Mouse (Mus musculus) thymus, postnatal 10 days (tissue): ENCODE measurements at regions not wholly inside any gene's neighbourhood (a gene's known extent, or its start where the extent isn't known, plus 50 kb on each side); places are given as distances from the start of the nearest gene placed in this dataset.

Source experiments
- DNase-seq, 2 experiments: peaks; one replicate each; pipeline ENCODE4 v3.0.0; 2021; ENCODE audit warnings: low spot score in 2 of 2

DNA sequence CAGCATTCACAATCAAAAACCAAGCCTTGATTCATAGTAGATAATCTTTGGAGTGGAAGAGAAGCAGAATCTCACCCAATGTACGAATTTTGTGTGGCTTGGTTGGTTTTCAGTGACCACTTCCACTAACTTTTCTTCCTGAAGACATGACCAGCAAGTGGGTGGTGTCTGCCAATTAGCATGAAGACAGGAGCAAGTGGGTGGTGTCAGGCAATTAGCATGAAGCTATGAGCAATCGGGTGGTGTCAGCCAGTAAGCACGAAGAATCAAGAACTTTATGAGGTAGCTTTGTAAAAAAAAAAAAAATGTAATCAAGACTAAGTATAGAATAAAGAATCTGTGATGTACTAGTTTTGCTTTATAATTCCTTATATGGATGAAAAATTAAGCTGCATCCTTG, 2319.2 kb upstream of the Gm7489 start:
- no peak for DNase-seq

DNA sequence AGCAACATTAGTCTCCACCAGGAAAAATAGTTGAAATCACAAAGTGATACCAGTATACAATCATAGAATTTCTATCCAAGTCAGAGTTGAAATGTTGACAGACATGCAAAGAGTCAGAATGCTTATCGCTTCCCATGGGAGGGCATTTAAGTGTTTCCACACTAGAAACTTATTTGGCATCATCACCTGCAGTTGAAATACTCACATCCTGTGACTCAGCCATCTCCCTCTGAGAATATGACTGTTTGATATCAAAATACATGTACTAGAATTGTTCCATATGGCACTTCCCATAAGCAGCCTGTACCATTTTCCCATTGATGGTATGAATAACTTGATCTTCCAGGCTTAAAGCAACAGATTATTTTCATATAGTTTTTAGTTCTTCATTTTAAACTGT, 2314.1 kb upstream of the Gm7489 start:
- DNase-seq: no peak

DNA sequence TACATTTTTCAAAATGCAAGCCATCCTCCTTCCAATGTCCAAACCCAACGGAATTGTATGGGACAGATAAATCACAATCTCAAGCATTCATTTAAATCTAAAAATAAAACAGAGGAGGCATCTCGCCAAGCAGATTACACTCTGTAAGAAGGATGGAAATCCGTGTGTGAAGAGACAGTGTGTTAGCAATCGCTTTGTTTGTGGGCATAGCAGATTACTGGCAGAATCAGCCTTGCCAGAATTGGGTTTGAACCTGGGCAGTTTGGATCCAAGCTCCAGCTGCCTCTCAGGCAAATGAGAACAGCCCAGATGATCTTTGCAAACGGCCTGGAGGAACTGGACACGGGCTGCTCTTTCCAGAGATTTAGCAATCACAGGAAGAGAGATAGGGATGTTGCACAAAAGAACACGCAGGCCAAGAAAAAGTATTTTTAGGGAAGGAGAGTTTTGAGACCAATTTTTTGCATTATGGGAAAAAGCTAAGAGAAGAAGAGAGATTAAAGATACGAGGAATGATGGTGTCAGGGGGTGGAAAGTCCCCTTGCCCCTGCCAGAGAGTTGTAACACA, 2310.1 kb upstream of the Gm7489 start:
- no peak for DNase-seq

DNA sequence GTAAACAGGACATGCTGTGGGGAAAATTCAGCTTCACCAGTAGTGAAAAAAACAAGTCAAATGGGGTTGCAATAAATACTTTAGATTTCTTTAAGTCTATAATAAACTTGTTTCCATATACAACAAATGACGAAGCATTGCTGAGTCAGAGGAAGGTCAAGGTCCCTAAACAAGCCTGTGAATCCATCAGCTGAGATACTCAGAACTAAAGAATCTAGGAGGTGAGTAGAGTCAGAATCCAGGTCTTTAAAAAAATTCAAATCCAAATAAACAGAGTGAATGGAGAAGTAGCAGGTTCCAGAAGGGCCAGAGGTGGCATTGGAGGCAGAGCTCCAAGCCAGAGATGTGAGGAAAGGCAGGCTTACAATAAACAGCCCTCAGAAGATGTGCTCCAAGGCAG, 2301.1 kb upstream of the Gm7489 start:
- no peak for DNase-seq

DNA sequence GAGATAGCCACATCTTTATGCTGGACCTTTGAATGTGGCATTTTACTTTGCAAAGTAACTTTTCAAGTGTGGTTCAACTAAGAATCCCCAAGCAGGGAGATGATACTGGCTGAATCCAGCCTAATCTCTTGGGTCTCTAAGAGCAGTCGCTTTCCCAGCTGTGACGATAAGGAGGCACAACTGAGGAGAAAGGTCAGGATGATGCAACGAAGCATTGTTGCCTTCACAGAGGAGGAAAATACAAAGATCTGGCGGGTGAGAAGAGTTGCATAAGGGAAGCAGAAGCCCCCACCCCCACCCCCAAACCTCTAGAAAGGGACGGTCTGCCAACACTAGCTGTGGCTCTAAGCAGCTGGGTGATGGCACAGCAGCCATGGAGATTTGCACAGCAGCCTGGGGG, 2298.6 kb upstream of the Gm7489 start:
- DNase-seq: no peak

DNA sequence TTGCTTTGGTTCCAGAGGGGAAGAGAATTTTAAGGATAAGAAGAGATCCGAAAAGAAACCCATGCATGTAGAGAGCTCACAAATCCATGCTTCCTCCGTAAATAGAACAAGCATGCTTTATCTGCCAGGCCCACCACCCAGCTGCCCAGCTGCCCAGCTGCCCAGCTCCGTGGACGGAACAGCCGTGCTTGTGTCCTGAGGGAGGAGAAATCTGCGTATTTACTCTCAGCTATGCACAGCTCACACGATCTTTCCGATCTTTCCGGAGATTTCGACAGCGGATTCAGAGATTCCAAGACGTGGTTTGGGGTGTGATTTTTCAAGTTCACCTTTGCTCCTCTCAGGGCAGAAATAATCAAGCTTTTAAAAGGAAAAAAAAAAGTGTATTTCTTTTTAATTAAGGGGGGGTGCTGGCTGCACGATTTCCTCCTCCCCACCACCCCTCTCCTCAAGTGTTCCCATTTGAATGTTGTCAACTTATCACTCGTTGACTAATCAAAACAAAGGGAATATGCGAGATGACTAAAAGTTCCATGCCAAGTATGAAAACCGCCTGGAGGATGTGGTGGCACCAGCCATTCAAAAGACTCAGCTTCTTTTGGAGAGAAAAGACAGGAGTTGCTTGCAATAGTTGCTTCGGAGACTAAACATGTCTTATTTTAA, 2293.2 kb upstream of the Gm7489 start:
- no peak for DNase-seq

DNA sequence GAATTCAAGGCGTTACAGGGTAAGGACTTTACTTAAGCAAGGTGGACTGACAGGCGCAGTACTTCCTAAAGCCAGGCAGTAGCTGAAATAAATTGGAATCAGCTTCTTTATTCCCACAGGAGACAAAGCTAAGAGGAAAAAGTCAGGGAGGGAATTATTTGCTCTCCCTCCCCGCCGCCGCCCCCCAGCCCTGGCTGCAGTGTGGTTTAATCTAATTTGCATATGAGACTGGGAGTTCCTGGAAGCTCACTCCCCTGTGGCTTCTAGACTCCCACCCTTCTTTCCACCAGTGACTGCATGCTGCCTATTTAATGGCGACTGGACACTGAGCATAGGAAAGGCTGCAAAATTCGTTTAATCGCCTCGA, 2292.7 kb upstream of the Gm7489 start:
- no peak for DNase-seq

DNA sequence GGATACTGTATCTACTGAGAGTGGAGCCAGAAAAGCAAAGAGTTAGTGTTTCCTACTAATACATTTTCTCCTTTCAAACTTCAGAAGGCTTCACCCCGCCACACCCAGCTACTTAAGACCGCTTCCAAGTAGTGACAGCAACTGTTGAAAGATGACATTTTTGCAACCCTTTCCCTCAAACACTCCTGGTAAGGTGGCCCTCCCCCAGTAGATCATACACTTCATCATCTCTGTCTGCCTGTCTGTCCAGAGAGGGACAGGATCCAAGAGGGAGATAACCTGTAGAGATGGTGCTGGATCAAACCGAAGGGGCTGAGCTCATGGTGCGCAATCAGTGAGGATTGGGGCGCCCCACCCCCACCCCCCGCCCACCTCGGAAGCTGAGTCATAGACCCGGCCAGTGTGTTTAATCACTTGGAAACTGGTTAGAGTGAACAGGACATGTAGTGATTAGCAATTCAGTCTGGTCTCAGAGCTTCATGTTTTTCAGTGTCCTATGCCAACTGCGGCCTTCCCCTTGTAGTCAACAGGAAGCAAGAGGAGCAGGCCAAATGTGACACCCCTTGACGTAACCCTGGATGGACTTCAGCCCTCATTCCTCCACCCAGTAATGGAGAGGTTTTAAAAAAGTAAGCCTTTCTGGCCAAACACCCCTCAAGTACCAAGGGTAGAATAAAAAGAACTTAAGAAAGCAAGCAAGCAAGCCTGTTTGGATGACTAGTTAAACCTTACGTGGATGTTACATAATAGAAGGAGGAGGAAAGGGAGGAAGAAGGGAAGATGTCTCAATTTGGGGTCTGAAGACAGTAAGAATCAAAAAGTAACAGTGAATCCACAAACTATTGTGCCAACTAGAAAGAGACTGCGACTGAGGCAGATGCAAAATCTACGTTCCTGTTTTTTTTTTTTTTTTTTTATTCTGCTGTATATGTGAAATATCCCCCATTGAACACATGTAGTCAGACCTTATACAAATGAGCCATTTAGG, 2291.9 kb upstream of the Gm7489 start:
- DNase-seq: no peak

DNA sequence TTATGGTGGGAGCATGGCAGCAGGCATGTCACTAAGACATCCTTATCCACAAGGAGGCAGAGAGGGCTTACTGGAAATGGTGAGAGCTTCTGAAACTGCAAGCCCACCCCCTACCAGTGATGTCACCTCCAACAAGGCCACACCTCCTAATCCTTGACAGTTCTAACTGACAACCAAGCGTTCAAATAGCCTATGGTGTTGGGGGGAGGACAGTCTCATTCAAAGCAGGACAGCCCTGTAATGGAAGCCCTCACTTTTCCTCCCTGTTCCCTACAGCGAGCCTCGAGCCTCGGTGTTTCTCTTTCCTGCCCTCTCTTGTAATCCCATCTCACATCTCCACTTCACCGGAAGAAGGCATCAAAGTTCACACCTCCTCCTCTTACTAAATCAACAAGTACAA, 2290.6 kb upstream of the Gm7489 start:
- no peak for DNase-seq

DNA sequence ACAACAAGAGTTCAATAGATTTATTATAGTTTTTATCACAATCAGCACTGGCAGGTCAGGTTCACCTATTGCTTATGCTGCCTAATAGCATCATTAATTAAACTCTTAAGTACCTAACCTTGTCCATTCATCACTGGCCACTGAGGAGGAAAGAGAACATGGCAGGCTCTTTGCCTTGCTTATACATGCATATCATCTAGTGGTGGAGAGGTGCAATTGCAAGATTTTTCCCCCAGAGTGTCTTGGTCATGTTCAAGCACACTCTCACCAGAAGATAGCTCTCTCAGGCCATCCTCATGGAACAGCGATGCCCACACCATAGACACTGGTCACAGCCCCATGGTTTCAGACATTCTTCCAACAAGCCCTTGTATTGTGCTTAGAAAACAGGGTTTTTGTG, 2289.1 kb upstream of the Gm7489 start:
- DNase-seq: no peak

DNA sequence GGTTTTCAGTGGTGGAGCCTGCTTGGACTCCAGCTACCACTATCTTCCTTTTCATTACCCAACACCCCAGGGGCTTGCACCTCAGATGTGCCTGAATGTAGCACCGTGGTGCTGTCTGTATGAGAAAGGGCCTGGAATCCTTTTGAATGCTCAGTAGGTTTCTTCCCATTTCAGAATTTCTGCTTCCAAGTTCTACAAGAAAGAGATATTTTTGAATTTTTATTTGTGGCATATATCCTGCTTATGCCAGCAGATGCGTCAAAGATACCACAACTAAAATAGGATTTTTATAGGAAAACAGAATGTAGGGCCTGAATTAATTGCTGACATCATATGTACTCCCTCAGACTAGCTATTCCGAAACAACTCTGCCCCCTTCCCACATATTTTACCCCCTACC, 2286.9 kb upstream of the Gm7489 start:
- no peak for DNase-seq

DNA sequence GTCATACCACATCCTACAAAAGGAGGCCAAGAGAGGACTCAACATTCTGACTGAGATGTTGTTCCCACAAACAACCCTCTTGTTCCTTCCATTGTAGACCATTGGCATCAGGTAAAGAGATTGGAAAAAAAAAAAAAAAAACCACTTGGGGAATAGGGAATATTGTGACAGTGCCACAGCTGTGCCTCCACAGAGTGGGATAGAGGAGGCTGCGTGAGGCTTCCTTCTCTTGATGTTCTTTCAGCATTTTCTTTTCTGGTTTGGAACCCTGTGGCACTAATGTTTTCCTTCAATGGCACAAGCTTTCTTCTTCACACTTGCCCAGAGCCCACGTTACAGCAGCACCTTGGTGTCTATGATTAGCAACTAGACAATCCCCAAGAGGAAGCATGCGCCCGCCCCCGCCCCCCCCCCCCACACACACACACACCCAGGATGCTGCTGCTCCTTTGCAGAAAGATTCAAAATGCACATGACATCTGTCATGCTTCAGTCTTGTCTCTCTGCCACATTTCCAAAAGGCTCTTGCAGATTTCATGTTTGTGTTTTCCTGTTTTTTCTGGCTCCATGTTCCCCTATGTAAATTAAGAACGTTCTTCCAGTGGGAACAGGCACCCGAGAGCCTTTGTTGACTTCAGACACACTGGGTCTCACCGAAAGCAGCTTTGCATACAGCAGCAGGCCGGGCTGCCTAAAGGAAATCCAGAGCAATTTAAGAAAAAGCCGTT, 2283.4 kb upstream of the Gm7489 start:
- no peak for DNase-seq

DNA sequence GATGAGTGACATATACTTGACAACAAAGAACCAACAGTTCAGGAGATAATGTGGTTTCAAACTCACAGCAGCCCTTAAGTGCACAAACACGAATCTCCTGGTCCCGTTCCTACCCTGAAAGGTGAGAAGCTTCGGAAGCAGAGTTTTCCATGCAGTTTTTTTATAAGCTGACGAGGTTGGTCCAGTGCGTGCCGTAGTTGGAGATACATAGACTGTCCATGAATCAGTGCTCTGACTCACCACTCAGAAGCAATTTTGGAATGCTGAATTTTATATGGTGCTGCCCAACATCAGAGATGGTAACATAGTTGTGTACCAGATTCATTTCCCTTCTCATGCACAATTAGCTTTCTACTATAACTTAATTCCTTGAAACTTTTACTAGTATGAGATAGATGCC, 2263.3 kb upstream of the Gm7489 start:
- no peak for DNase-seq

DNA sequence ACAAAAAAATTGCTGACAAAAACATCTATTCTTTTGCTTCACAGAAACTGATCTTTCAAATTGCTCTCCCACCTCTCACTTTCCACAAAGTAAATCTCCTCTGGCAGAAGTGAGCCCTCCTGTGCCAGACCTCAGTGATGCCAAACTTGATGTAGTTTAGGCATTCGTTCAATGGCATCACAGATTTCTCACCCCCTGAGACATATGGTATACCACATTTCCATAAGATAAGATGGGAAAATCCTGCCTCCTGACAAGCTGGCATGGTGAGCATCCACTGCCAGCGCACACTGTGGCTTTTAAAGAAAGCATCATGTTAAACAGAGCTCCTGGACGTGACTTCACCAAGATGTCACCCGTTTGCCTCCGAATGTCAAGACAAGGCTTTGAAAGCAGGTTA, 2257.2 kb upstream of the Gm7489 start:
- DNase-seq: no peak

DNA sequence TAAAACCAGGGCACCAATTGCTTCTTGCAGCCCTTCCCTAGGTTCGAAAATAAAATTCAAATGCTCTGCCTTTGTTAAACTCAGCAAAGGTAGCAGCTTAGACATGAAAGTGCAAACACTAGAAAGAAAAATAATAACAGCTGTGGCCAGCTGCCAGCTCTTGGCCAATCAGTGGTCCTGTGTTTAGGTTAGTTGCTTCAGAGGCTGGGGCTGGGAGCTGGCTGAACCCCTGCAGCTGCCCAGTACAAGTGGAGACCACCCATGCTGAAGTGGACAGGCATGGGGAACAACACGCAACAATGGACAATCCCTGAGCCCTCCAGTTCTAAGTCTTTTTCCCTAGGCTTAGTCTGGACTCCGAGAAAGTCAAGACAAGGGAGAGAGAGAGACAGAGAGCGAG, 2256.2 kb upstream of the Gm7489 start:
- DNase-seq: no peak

DNA sequence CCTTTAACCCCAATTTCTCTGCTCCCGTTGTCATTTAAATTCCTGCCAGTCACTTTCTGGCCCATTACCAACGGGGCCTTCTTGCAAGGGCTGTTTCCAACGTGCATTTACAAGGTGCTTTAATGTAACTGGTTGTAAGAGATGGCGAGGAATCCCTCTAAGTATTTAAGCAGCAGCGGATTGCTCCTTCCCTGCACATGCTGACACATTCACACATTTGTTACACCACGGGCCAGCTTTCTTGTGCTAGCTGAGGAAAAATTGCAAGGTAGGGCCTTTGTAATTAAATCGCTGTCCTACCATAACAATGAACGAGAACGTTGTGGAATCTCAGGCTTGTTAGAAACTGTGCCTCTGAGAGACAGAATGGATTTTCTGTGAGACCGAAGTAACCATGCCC, 2252.8 kb upstream of the Gm7489 start:
- no peak for DNase-seq

DNA sequence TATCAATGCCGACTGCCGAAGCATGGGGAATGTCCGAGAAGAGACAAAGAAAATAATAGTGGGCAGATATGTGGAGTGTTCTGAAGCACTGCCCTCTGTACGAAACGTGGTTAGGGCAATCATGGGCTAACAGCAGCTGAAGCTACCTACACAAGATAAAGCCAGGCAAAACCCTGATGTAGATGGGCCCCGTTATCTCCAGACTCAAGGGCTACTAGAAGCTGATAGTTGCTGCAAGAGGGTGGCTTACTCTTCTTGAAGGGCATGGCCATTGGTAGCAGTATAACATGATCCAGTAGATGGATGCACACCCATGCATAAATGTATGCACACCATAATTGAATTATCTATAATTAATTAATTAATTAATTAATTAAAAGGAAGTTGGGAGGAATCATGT, 2251.6 kb upstream of the Gm7489 start:
- no peak for DNase-seq

DNA sequence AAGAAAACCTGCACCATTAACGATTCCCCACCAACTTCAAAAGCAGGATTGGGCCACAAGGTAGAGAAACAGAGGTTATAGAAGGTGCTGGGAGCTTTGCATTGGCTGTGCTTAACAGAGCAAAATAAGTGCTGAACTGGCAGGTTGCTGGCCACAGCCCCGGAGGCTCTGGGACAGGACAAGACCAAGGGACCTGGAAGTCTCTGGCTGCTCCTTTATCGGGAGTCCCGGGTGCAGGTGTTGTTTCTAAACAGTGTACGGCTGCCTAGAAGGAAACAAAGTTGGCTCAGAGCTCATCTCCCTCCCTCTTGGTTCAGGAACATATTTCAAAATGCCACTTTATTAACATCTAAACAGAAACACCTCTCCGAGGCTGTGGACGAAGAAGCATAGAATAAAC, 2250.0 kb upstream of the Gm7489 start:
- no peak for DNase-seq

DNA sequence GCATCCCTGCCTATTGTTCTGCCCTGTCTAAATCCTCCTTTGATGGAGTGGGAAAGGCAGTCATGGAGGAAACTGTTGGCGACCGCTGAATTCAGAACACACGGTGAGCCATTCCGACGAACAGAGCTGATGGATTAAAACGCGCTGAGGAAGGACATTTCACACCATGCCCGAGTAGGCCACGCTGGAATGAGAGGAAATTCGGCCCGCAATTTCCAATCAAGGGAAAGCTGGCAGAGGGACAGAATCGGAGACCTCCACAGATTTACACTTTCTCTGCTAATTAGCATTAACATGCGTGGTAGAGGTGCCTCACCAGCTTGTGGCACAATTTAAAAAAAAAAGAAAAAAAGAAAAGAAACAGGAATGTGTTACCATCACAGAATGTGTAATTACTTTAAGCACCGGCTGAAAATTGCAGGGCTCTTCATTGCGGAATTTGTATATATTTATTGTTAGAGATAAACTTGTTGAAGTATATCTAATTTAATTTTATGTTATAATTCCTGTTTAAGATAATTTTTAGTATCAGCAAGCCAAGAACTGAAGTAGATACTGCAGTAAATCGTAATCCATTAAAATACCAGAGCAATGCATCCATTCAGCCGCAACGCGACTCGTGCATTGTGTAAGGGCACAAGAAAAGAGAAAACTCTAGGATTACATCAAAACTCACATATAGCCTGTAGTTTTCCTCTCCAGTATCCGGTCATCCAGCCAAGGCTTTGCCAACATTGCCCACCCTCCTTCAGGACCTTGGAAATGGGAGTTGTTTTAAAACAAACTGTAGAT, 2249.4 kb upstream of the Gm7489 start:
- DNase-seq: no peak

DNA sequence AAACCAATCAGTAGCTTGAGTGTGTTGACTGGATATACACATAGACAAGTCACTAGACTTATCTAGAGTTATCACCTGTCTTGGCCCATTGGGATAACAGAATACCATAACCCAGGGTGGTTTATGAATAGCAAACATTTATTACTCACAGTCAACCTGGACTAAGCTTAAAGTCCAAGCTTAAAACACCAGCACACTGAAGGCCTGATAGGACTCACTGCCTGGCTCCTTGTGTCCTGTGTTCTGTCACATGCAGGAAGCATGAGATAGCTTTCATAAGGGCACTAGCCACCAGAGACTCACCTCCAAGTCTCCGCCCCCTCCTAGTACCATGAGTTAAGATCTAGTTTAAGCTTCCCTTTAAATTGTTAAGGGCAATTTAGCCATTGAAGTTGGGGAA, 2247.1 kb upstream of the Gm7489 start:
- no peak for DNase-seq

DNA sequence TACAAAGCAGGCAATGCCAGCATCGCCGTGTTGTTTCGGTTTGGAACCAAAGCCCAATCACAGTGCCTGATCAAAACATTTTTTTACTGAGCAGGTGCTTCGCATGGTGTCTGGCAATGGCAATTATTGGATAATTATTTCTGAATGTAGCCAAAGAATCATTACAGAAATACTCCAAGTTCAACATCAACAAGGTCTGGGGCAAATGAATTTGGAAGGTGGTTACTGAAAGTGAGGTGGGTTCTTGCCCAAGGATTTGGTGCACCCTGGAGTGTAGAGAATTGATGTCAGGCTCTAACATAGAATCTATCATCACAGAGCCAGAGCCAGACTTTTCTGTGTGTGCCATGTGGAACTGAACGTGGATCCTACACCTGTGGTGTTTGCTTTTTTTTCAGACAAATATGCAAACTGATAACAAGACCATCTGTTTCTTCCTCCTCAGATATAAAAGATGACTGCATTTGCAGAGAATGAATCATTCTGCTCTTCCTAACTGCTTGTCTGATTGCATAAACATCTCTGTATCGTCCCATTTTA, 2240.9 kb upstream of the Gm7489 start:
- no peak for DNase-seq
